Mouse (Mus musculus) lung, embryonic 16.5 days (tissue): ENCODE data around the gene Gnl2. TPM values are rescaled to one million over a fixed set of nuclear protein-coding genes. Genes with fewer than 3 reads are reported as not detected.

ENCODE experiments used
- ATAC-seq: fragments of 200-750 bp; cut with Nextera tagmentation; 2 replicates; pipeline ENCODE4 v1.8.0; 2017; ENCODE audit warnings: low read depth, mild to moderate bottlenecking, moderate library complexity
- H3K27ac ChIP-seq: fragments of 300-500 bp; sonication (generic); 2 replicates; pipeline ENCODE4 v1.5.1; 2014; ENCODE audit warnings: mild to moderate bottlenecking, control low read depth, low read length
- H3K27me3 ChIP-seq: fragments of 300-500 bp; sonication (generic); 2 replicates; pipeline ENCODE4 v1.6.1; 2014; ENCODE audit warnings: low read depth, low read length, mixed read lengths; ENCODE audit not compliant: control insufficient read depth, insufficient read depth
- H3K36me3 ChIP-seq: fragments of 300-500 bp; sonication (generic); 2 replicates; pipeline ENCODE4 v1.6.1; 2014; ENCODE audit warnings: low read length; ENCODE audit not compliant: control insufficient read depth, insufficient read depth
- H3K4me1 ChIP-seq: fragments of 300-500 bp; sonication (generic); replicated peaks from 2 replicates; pipeline ENCODE4 v1.6.1; 2014; ENCODE audit warnings: low read length, mixed read lengths; ENCODE audit not compliant: control insufficient read depth, insufficient read depth
- H3K4me2 ChIP-seq: fragments of 300-500 bp; sonication (generic); 2 replicates; pipeline ENCODE4 v1.6.1; 2014; ENCODE audit warnings: low read depth, low read length, control low read depth
- H3K4me3 ChIP-seq: fragments of 300-500 bp; sonication (generic); 2 replicates; pipeline ENCODE4 v1.5.1; 2014; ENCODE audit warnings: mild to moderate bottlenecking, low read length, control low read depth
- H3K9ac ChIP-seq: fragments of 300-500 bp; sonication (generic); 2 replicates; pipeline ENCODE4 v1.6.1; 2014; ENCODE audit warnings: low read length, control low read depth
- H3K9me3 ChIP-seq: fragments of 300-500 bp; sonication (generic); 2 replicates; pipeline ENCODE4 v1.6.1; 2016; ENCODE audit warnings: low read length; ENCODE audit not compliant: control insufficient read depth
- WGBS: fragments of 180-500 bp; shearing (Covaris S2); extraction: QIAGEN DNeasy Blood & Tissue Kit; methylation state at CpG from one replicate; pipeline ENCODE4 v1.1.7; 2014; 5-methylcytosine and 5-hydroxymethylcytosine counted together
- polyA plus RNA-seq: library from polyadenylated mRNA; unstranded; fragments of >200 nt; fragmentation: Nextera tagmentation; extraction: Ambion mirVana; gene quantifications from 2 replicates; pipeline ENCODE4 v1.2.1, GENCODE M21; 2015

The Gnl2 gene
- 70.6 and 70.8 TPM in 2 replicates for polyA plus RNA-seq

DNA sequence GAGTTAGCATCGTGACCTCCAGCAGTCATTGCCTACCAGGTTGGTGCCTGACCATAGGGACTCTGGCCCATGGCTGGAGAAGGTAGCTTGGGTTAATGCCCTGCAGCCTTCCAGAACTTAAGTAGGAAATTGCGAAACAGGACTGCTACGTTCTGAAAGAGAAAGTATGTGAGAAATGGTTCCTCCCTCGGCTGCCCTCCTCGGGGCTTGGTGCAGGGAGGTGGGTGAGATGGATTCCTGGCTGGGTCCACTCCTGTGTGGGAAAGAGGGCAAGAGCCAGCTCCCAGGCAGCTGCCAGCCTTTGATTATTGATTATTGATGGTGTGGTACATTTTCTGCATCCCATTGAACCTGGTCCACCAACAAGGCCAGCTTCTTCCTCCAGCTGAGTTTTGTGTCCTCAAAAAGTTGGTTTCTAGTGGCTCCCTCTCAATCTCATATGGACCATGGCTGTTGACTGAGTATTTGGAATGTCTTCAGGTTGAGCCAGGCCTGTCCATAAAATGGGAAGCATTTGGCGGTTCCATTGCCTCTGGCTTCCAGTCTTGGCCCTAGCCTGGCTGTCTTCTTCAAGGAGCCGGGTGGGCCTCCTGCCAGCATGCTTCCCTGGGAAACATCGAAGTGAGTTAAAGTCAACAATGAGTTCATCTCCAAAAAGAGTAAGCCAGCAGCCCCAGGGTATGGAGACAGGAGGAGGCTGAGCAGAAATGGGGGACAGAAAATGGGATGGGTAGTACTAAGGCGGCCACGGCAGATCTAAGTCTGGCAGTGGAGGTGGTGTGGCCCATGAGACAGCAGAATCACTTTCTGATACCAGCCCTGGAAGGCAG lies at the start of gene Gnl2:
Gnl2 (plus strand) TSS at position 780 of the 830 bp plus-strand sequence.
- WGBS: 54% methylated on average over 10 of the region's 10 CpGs
- H3K4me3 ChIP-seq: no peak within 1 kb of the TSS
- H3K9ac ChIP-seq: no peak within 1 kb of the TSS
- H3K4me1 ChIP-seq: peaks cover 2% of the 10 kb centered on the region; the same call in 1 of the 2 replicates
- H3K9me3 ChIP-seq: no peaks in the 10 kb centered on the region
- no peaks in the 10 kb centered on the region; the same call in 1 of the 2 replicates for H3K27me3 ChIP-seq
- peak; percentile 58 for ATAC-seq
- no peak within 1 kb of the TSS for H3K4me2 ChIP-seq
- H3K36me3 ChIP-seq: no peaks in the 10 kb centered on the region
- H3K27ac ChIP-seq: no peak within 1 kb of the TSS

DNA sequence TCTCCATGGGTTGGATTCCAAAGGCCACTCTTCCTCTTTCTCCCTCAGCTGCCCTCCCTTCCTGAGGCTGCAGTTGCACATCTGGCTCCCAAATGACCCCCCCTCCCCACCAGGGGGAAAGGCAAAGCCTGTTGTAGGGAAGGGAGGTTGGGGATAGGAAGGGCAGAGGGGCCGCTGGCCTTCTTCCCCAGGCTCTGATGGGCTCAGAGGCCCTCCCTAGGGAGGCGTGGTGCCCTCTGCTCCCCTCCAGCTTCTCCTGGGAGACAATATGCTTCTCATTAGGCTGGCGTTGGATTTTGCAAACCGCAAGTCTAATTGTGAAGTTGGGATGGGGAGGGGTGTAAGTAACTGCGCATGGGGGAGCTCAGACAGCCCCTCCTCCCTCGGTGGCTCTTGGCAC lies 47.7 kb upstream of the Gnl2 start:
- WGBS: 57% methylated on average over 6 of the region's 6 CpGs
- H3K4me3 ChIP-seq: no peak overlapping the region
- no peak overlapping the region for H3K4me2 ChIP-seq
- H3K27ac ChIP-seq: no peak overlapping the region
- H3K9ac ChIP-seq: no peak overlapping the region
- no peaks in the 10 kb centered on the region for H3K4me1 ChIP-seq
- no peaks in the 10 kb centered on the region for H3K9me3 ChIP-seq
- no peaks in the 10 kb centered on the region for H3K36me3 ChIP-seq
- ATAC-seq: no peak
- H3K27me3 ChIP-seq: no peaks in the 10 kb centered on the region

DNA sequence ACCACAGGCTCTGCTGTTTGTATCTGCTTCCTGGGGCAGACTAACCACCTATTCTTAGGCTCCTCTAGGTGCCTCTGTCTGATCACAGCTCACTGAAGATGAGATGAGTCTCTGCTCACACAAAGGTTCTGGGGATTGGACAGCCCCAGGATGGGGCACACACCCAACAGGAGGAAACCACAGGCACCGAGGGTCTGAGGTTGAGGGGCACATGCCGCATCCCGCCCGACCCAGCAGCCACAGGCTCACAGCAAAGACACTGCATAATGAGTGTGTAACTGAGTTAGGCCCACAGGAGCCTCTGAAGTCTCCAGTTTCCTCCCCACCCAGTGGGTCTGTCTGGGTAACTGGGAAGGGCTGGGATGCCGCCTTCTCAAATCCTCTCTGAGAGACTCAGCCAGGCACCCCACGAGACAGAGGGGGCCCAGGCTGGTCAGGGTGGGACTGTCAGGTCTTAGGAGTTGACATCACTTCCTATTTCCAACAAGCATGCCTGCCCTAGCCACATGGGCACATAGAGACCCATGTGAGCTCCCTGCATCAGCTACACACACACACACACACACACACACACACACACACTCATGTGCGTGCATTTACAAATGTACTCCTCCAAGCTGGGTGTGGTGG lies 47.1 kb upstream of the Gnl2 start:
- H3K9me3 ChIP-seq: no peaks in the 10 kb centered on the region
- H3K27ac ChIP-seq: no peak overlapping the region
- H3K27me3 ChIP-seq: no peaks in the 10 kb centered on the region
- whole genome bisulfite sequencing: 65% methylated on average over 7 of the region's 7 CpGs
- no peak for ATAC-seq
- no peak overlapping the region for H3K4me3 ChIP-seq
- H3K4me2 ChIP-seq: no peak overlapping the region
- H3K4me1 ChIP-seq: no peaks in the 10 kb centered on the region
- no peak overlapping the region for H3K9ac ChIP-seq
- H3K36me3 ChIP-seq: no peaks in the 10 kb centered on the region

DNA sequence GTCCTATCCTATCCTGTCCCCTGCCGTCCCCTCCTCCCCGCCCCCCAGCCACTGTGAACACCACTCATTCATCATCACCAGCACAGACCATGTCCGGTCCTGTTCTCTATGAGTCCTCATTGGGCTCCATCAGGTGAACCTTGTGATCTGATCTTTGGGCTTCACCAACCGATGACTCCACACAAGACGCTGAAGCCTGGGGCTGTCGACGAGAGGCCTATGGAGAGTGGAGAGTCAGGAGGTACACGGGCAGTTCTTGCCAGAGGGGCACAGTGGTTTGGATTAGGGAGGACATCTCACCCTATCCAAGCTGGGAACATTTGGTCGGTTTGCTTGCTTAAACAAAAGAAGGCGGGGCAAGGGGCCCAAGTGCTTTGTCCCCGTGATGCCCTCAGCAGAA lies 46.2 kb upstream of the Gnl2 start:
- Histone ChIP-seq H3K9ac (no peak overlapping the region), H3K4me2 (no peak overlapping the region), H3K9me3 (no peaks in the 10 kb centered on the region), H3K4me3 (no peak overlapping the region), H3K27me3 (no peaks in the 10 kb centered on the region), H3K27ac (no peak overlapping the region), H3K4me1 (no peaks in the 10 kb centered on the region), H3K36me3 (no peaks in the 10 kb centered on the region)
- 58% methylated on average over 11 of the region's 11 CpGs for WGBS
- no peak for ATAC-seq

DNA sequence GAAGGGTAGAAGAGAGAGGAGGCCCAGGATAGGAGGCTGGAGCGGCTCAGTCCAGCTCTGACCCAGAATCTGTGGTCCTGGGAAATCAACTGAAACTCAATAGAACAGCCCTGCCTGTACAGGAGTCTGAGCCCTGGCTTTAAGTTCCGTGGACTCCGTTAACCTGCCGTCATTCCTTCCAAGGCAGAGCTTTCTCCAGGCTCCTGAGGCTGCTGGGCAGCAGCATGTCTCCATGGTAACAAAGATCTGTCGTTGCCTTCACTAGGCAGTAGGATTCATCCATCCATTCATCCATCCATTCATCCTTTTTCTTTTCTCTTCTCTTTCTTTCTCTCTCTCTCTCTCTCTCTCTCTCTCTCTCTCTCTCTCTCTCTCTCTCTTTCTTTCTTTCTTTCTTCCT lies 45.7 kb upstream of the Gnl2 start:
- ATAC-seq: no peak
- no peaks in the 10 kb centered on the region for H3K4me1 ChIP-seq
- H3K27ac ChIP-seq: no peak overlapping the region
- no peaks in the 10 kb centered on the region for H3K9me3 ChIP-seq
- WGBS: 33% methylated on average over 5 of the region's 5 CpGs
- no peaks in the 10 kb centered on the region for H3K36me3 ChIP-seq
- H3K9ac ChIP-seq: no peak overlapping the region
- no peaks in the 10 kb centered on the region for H3K27me3 ChIP-seq
- no peak overlapping the region for H3K4me3 ChIP-seq
- no peak overlapping the region for H3K4me2 ChIP-seq

DNA sequence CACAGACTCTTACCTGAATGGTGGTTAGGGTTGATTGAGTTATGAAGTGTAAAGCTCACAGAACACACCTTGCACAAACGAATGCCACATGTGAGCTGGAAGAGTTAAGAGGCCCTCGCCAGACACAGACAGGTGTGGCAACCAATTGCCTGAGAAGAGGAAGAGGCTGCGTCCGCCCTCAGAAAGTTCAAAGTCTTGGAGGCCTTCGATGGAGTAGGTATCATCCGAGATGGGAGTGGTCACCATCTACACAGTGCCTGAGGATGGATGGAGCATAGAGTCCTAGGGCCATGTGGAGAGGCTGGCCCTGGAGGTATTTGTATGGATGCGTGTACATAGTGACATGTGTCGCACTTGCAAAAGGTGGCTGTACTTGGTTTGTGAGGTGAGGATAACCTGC lies 45.3 kb upstream of the Gnl2 start:
- Histone ChIP-seq H3K4me2 (no peak overlapping the region), H3K9me3 (no peaks in the 10 kb centered on the region), H3K4me1 (no peaks in the 10 kb centered on the region), H3K36me3 (no peaks in the 10 kb centered on the region), H3K4me3 (no peak overlapping the region), H3K9ac (no peak overlapping the region), H3K27me3 (no peaks in the 10 kb centered on the region), H3K27ac (no peak overlapping the region)
- WGBS: 58% methylated on average over 8 of the region's 8 CpGs
- ATAC-seq: no peak

DNA sequence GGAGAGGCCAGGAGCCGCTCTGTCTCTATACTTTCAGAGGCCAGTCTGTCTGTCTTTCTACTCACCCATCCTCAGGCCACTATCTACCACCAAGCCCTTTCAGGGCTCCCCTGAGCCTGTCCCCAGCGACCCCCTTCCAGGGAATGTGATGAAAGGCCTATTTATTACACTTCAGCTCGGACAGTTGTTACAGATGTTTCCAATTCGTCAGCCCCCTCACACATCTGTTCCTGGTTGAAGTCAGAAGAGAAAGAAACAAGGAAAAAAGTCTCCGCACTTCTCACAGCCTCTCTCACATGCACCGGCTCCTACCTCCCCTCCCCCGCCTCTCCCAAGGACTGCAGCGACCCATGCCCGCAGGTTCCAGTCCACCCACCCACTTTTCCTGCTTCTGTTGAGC lies 44.1 kb upstream of the Gnl2 start:
- no peaks in the 10 kb centered on the region for H3K36me3 ChIP-seq
- no peak overlapping the region for H3K4me2 ChIP-seq
- no peak overlapping the region for H3K9ac ChIP-seq
- no peaks in the 10 kb centered on the region for H3K27me3 ChIP-seq
- WGBS: 36% methylated on average over 9 of the region's 9 CpGs
- H3K9me3 ChIP-seq: no peaks in the 10 kb centered on the region
- ATAC-seq: no peak
- no peak overlapping the region for H3K4me3 ChIP-seq
- no peaks in the 10 kb centered on the region for H3K4me1 ChIP-seq
- no peak overlapping the region for H3K27ac ChIP-seq

DNA sequence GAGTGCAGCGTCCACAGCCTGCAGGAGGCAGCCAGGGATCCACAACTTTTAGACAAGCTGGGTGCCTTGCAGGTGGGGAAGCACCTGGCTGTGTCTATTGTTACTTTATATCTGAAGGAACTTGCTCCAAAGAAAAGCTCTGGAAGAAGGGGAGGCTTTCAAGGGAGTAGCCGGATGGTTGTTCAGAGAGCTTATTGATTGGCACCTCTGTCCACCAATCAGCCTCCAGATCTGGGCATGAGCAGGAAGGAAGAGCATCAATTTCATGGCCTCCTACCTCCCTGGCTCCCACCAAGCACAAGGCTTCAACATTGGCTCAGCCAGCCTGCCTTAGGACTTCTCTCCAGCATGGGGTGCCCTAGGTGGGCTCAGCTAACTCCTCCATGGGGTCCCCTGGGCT lies 43.1 kb upstream of the Gnl2 start:
- Histone ChIP-seq H3K9ac (no peak overlapping the region), H3K27me3 (no peaks in the 10 kb centered on the region), H3K36me3 (no peaks in the 10 kb centered on the region), H3K4me2 (no peak overlapping the region), H3K27ac (no peak overlapping the region), H3K4me1 (no peaks in the 10 kb centered on the region), H3K9me3 (no peaks in the 10 kb centered on the region), H3K4me3 (no peak overlapping the region)
- no peak for ATAC-seq
- whole genome bisulfite sequencing: 87% methylated on average over 2 of the region's 2 CpGs

DNA sequence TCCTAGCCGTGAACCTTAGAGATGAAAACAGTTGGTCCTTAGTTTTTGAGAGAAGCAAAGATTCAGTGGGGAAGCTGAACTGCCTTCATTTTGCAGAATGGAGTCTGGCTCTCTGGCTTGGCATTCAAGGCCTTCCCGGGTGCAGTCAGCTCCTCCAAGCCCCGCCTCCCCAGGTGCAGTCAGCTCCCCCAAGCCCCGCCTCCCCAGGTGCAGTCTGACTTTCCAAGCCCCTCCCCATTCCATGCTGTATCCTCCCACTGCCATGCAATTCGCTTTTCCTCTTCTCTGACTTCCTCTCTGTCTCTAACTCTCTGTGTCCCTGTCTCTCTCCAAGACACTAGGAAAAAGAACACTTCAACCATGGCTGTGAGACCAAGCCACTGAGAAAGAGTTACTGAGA lies 38.2 kb upstream of the Gnl2 start:
- H3K9ac ChIP-seq: no peak overlapping the region
- ATAC-seq: no peak
- H3K4me1 ChIP-seq: no peaks in the 10 kb centered on the region
- H3K27ac ChIP-seq: no peak overlapping the region
- no peaks in the 10 kb centered on the region for H3K36me3 ChIP-seq
- H3K27me3 ChIP-seq: peaks cover 8% of the 10 kb centered on the region; the same call in 1 of the 2 replicates
- H3K4me3 ChIP-seq: no peak overlapping the region
- WGBS: 24% methylated on average over 5 of the region's 5 CpGs
- H3K4me2 ChIP-seq: no peak overlapping the region
- no peaks in the 10 kb centered on the region for H3K9me3 ChIP-seq
